Comparison of ENCODE assay signal across 8 mouse cellular contexts in the genomic region with DNA sequence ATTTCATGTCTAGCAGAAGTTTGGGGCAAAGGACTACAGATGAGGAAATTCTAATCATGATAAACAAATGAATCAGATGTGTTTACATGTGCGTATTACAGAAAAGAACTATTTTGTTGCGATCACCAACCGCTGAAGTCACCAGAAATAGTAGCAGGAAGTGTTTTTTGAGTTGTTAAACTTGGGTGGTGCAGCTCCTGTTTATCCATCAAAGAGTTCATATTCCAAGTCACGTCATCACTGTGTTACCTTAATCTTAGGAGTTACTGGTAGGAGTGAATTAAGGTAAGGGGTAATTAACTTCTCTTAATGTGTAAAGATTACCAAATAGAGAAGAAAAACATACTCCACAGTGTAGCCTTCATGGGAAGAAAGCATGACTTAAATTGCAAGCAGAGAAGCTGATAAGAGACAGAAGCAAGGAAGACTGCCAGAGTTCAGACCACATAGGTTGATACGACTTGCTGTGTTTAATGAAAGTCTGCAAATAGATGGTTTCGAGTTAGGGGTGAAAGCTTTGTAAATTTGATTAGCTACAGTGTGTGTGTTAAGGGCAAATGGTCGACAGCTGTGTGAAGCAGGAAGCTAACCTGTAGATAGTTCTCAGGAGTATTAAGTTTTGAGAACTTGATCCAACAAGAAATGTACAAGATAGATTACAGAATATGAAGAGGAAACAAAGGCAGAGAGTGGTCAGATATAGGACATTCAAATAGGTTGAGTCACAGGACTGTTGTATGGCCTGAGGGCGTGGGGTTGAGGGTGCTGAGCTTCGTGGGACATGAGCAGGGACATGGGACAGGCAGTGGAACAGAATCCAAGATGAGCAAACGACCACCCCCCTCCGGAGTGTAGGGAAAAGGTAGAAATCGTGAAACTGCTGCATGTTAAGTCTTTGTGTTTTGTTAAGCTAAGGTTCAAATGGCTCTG. TPM values are rescaled to one million over a fixed set of nuclear protein-coding genes. Genes with fewer than 3 reads are reported as not detected.
DNase-seq lines count a peak whose midpoint lies in the region; ATAC-seq and TF ChIP-seq lines count a peak whose summit lies in the region.

No protein-coding gene starts in this region.

- H3K36me3 ChIP-seq in testis, adult 2 months (ENCODE audit: control insufficient read depth, insufficient read depth, low read length), result no peaks in the 10 kb centered on the region; the same call in 1 of the 2 replicates
- H3K36me3 ChIP-seq in embryonic facial prominence, embryonic 15.5 days, result peaks cover 14% of the 10 kb centered on the region
- H3K36me3 ChIP-seq in limb, embryonic 13.5 days, result peaks cover 22% of the 10 kb centered on the region
- 0 out of 2 replicates have a peak, but pooled peaks cover 2% of the 10 kb centered on the region for H3K36me3 ChIP-seq in stomach, embryonic 16.5 days (ENCODE audit: control insufficient read depth, insufficient read depth, low read length)

- TF ChIP-seq CTCF in testis, adult 2 months (IDR thresholded peaks at IDR 0.05; ENCODE audit: control insufficient read depth, insufficient read depth, insufficient replicate concordance, low read depth, low read length), result no peak

- no peak overlapping the region for H3K9ac ChIP-seq in embryonic facial prominence, embryonic 15.5 days
- peak overlapping the region; percentile 64 for H3K9ac ChIP-seq in limb, embryonic 13.5 days
- H3K9ac ChIP-seq in stomach, embryonic 16.5 days (ENCODE audit: low read length), result peak overlapping the region; percentile 86

- TF ChIP-seq POLR2A in testis, adult 2 months (IDR thresholded peaks at IDR 0.05; ENCODE audit: control insufficient read depth, low read depth, low read length), result no peak

- peaks cover 2% of the 10 kb centered on the region; the same call in 1 of the 2 replicates for H3K4me1 ChIP-seq in testis, adult 2 months (ENCODE audit: control insufficient read depth, insufficient read depth, low read length)
- H3K4me1 ChIP-seq in embryonic facial prominence, embryonic 15.5 days, result peaks cover 12% of the 10 kb centered on the region; the same call in 1 of the 2 replicates
- H3K4me1 ChIP-seq in limb, embryonic 13.5 days, result peaks cover 8% of the 10 kb centered on the region
- 0 out of 2 replicates have a peak, but pooled peaks cover 4% of the 10 kb centered on the region for H3K4me1 ChIP-seq in stomach, embryonic 16.5 days (ENCODE audit: control insufficient read depth, insufficient read depth, low read length)

- no peak for DNase-seq in testis, postnatal 14 days (ENCODE audit: low spot score)
- no peak for DNase-seq in spleen, postnatal 14 days (ENCODE audit: low spot score in 2 of 2)
- DNase-seq in embryo, embryonic 11 days, result no peak
- DNase-seq in thymus, postnatal 25 days, result no peak

- 42% methylated on average over 12 of the region's 12 CpGs for WGBS in embryonic facial prominence, embryonic 15.5 days
- 50% methylated on average over 12 of the region's 12 CpGs for WGBS in limb, embryonic 13.5 days
- WGBS in stomach, embryonic 16.5 days, result 33% methylated on average over 12 of the region's 12 CpGs

- no peak for ATAC-seq in embryonic facial prominence, embryonic 15.5 days (ENCODE audit: insufficient number of reproducible peaks, low FRiP score, low TSS enrichment, low read depth)
- no peak for ATAC-seq in limb, embryonic 13.5 days (ENCODE audit: low FRiP score, low read depth)
- peak; percentile 42; the same call in 1 of the 2 replicates for ATAC-seq in stomach, embryonic 16.5 days (ENCODE audit: insufficient read depth, low FRiP score)

- no peaks in the 10 kb centered on the region for H3K27me3 ChIP-seq in testis, adult 2 months (ENCODE audit: control insufficient read depth, insufficient read depth, low read length)
- no peaks in the 10 kb centered on the region for H3K27me3 ChIP-seq in embryonic facial prominence, embryonic 15.5 days
- no peaks in the 10 kb centered on the region for H3K27me3 ChIP-seq in limb, embryonic 13.5 days
- H3K27me3 ChIP-seq in stomach, embryonic 16.5 days (ENCODE audit: control insufficient read depth, insufficient read depth, low read length), result no peaks in the 10 kb centered on the region

- peak overlapping the region; percentile 94; the same call in 1 of the 2 replicates for H3K27ac ChIP-seq in testis, adult 2 months (ENCODE audit: control insufficient read depth, insufficient read depth, low read depth, low read length)
- H3K27ac ChIP-seq in embryonic facial prominence, embryonic 15.5 days (replicated peaks), result no peak overlapping the region
- no peak overlapping the region for H3K27ac ChIP-seq in limb, embryonic 13.5 days
- peak overlapping the region; percentile 95 for H3K27ac ChIP-seq in stomach, embryonic 16.5 days (ENCODE audit: low read length)

- peak overlapping the region; percentile 54 for H3K4me2 ChIP-seq in embryonic facial prominence, embryonic 15.5 days (replicated peaks)
- H3K4me2 ChIP-seq in limb, embryonic 13.5 days (replicated peaks), result peak overlapping the region; percentile 61
- peak overlapping the region; percentile 62 for H3K4me2 ChIP-seq in stomach, embryonic 16.5 days (ENCODE audit: low read depth, low read length)

- H3K4me3 ChIP-seq in testis, adult 2 months (ENCODE audit: control insufficient read depth, low read depth, low read length), result peak overlapping the region; percentile 99; the same call in 1 of the 2 replicates
- peak overlapping the region; percentile 89 for H3K4me3 ChIP-seq in embryonic facial prominence, embryonic 15.5 days (replicated peaks)
- peak overlapping the region; percentile 72 for H3K4me3 ChIP-seq in limb, embryonic 13.5 days
- H3K4me3 ChIP-seq in stomach, embryonic 16.5 days (replicated peaks; ENCODE audit: low read length), result peak overlapping the region; percentile 87

- no peaks in the 10 kb centered on the region for H3K9me3 ChIP-seq in embryonic facial prominence, embryonic 15.5 days (replicated peaks)
- no peaks in the 10 kb centered on the region for H3K9me3 ChIP-seq in limb, embryonic 13.5 days
- no peaks in the 10 kb centered on the region for H3K9me3 ChIP-seq in stomach, embryonic 16.5 days (replicated peaks; ENCODE audit: control insufficient read depth, low read length)

RNA-seq across cellular contexts. Expression of gene Pyroxd1, which starts 1.0 kb away (rescaled TPM):
- 5.8 and 6.3 TPM in 2 replicates for polyA plus RNA-seq in testis, adult 2 months (2012; rRNA removed)
- polyA plus RNA-seq in embryonic facial prominence, embryonic 15.5 days (2015; fragmentation: Nextera tagmentation; extraction: Ambion mirVana), result 15.9 and 18.1 TPM in 2 replicates
- 17.6 and 19.6 TPM in 2 replicates for polyA plus RNA-seq in limb, embryonic 13.5 days (2015; fragmentation: Nextera tagmentation; extraction: Ambion mirVana)
- polyA plus RNA-seq in stomach, embryonic 16.5 days (2015; fragmentation: Nextera tagmentation; extraction: Ambion mirVana), result 18.5 and 19.0 TPM in 2 replicates

RNA-seq across cellular contexts. Expression of gene Slco1a5, which starts 23.7 kb away (rescaled TPM):
- polyA plus RNA-seq in testis, adult 2 months (2012; rRNA removed), result 0.41 and 0.52 TPM in 2 replicates
- 0.77 and 0.89 TPM in 2 replicates for polyA plus RNA-seq in embryonic facial prominence, embryonic 15.5 days (2015; fragmentation: Nextera tagmentation; extraction: Ambion mirVana)
- polyA plus RNA-seq in limb, embryonic 13.5 days (2015; fragmentation: Nextera tagmentation; extraction: Ambion mirVana), result not detected in 2 replicates
- 0.08 and 0.25 TPM in 2 replicates for polyA plus RNA-seq in stomach, embryonic 16.5 days (2015; fragmentation: Nextera tagmentation; extraction: Ambion mirVana)

RNA-seq across cellular contexts. Expression of gene Recql, which starts 40.4 kb away (rescaled TPM):
- polyA plus RNA-seq in testis, adult 2 months (2012; rRNA removed), result 29.7 and 36.9 TPM in 2 replicates
- polyA plus RNA-seq in embryonic facial prominence, embryonic 15.5 days (2015; fragmentation: Nextera tagmentation; extraction: Ambion mirVana), result 24.1 and 26.2 TPM in 2 replicates
- 28.0 and 30.5 TPM in 2 replicates for polyA plus RNA-seq in limb, embryonic 13.5 days (2015; fragmentation: Nextera tagmentation; extraction: Ambion mirVana)
- 22.8 and 25.9 TPM in 2 replicates for polyA plus RNA-seq in stomach, embryonic 16.5 days (2015; fragmentation: Nextera tagmentation; extraction: Ambion mirVana)

RNA-seq across cellular contexts. Expression of gene Golt1b, which starts 40.6 kb away (rescaled TPM):
- 4.9 and 5.4 TPM in 2 replicates for polyA plus RNA-seq in testis, adult 2 months (2012; rRNA removed)
- polyA plus RNA-seq in embryonic facial prominence, embryonic 15.5 days (2015; fragmentation: Nextera tagmentation; extraction: Ambion mirVana), result 114 and 116 TPM in 2 replicates
- polyA plus RNA-seq in limb, embryonic 13.5 days (2015; fragmentation: Nextera tagmentation; extraction: Ambion mirVana), result 144 TPM in 2 replicates
- 84.8 and 91.8 TPM in 2 replicates for polyA plus RNA-seq in stomach, embryonic 16.5 days (2015; fragmentation: Nextera tagmentation; extraction: Ambion mirVana)

RNA-seq across cellular contexts. Expression of gene Iapp, which starts 48.2 kb away (rescaled TPM):
- 0.13 TPM in 1 of 2 replicates, not detected in the other for polyA plus RNA-seq in testis, adult 2 months (2012; rRNA removed)
- 0.24 TPM in 1 of 2 replicates, not detected in the other for polyA plus RNA-seq in embryonic facial prominence, embryonic 15.5 days (2015; fragmentation: Nextera tagmentation; extraction: Ambion mirVana)
- polyA plus RNA-seq in limb, embryonic 13.5 days (2015; fragmentation: Nextera tagmentation; extraction: Ambion mirVana), result not detected in 2 replicates
- 62.2 and 72.9 TPM in 2 replicates for polyA plus RNA-seq in stomach, embryonic 16.5 days (2015; fragmentation: Nextera tagmentation; extraction: Ambion mirVana)

Comparison
In these comparisons a context has a peak if more than half of its experiments do, and no peak if none do; other contexts are left out.
1. H3K27ac ChIP-seq: peak in testis, adult 2 months (single experiment) and stomach, embryonic 16.5 days (single experiment); none in embryonic facial prominence, embryonic 15.5 days (single experiment) and limb, embryonic 13.5 days (single experiment).
2. Peak in every context shown above with its lines, with median percentiles within 50 percentile points of each other: H3K4me3 ChIP-seq and H3K4me2 ChIP-seq.